Mouse (Mus musculus) forebrain, embryonic 16.5 days (tissue): ENCODE measurements around the gene Tfb2m. TPM values are rescaled to one million over a fixed set of nuclear protein-coding genes. Genes with fewer than 3 reads are reported as not detected.

ENCODE experiments used
- ATAC-seq: fragments of 200-750 bp; cut with Nextera tagmentation; 2 replicates; pipeline ENCODE4 v1.8.0; 2017; ENCODE audit warnings: mild to moderate bottlenecking, moderate library complexity
- H3K27ac ChIP-seq: fragments of 300-500 bp; sonication (generic); 2 replicates; pipeline ENCODE4 v1.5.1; 2014; ENCODE audit warnings: low read length, control low read depth
- H3K27me3 ChIP-seq: fragments of 300-500 bp; sonication (generic); replicated peaks from 2 replicates; pipeline ENCODE4 v1.6.1; 2014; ENCODE audit warnings: low read length; ENCODE audit not compliant: control insufficient read depth, insufficient read depth
- H3K36me3 ChIP-seq: fragments of 300-500 bp; sonication (generic); 2 replicates; pipeline ENCODE4 v1.6.1; 2014; ENCODE audit not compliant: control insufficient read depth, insufficient read depth
- H3K4me1 ChIP-seq: fragments of 300-500 bp; sonication (generic); replicated peaks from 2 replicates; pipeline ENCODE4 v1.6.1; 2014; ENCODE audit warnings: low read length; ENCODE audit not compliant: control insufficient read depth, insufficient read depth
- H3K4me2 ChIP-seq: fragments of 300-500 bp; sonication (generic); 2 replicates; pipeline ENCODE4 v1.6.1; 2014; ENCODE audit warnings: mild to moderate bottlenecking, low read length, control low read depth
- H3K4me3 ChIP-seq: fragments of 300-500 bp; sonication (generic); replicated peaks from 2 replicates; pipeline ENCODE4 v1.5.1; 2014; ENCODE audit warnings: mild to moderate bottlenecking, low read length, control low read depth
- H3K9ac ChIP-seq: fragments of 300-500 bp; sonication (generic); replicated peaks from 2 replicates; pipeline ENCODE4 v1.6.1; 2014; ENCODE audit warnings: low read depth, low read length, control low read depth
- H3K9me3 ChIP-seq: fragments of 300-500 bp; sonication (generic); 2 replicates; pipeline ENCODE4 v1.6.1; 2016; ENCODE audit warnings: low read length; ENCODE audit not compliant: control insufficient read depth
- WGBS: fragments of 180-500 bp; shearing (Covaris S2); extraction: QIAGEN DNeasy Blood & Tissue Kit; methylation state at CpG from one replicate; pipeline ENCODE4 v1.1.7; 2014; 5-methylcytosine and 5-hydroxymethylcytosine counted together
- polyA plus RNA-seq: library from polyadenylated mRNA; unstranded; fragments of >200 nt; fragmentation: Nextera tagmentation; extraction: Ambion mirVana; gene quantifications from 2 replicates; pipeline ENCODE4 v1.2.1, GENCODE M21; 2015

The Tfb2m gene
- polyA plus RNA-seq, 1 experiment from 2014 or later: 45.5 TPM

- ATAC-seq: peak; percentile 90
- peaks cover 11% of the 10 kb centered on the region for H3K4me1 ChIP-seq
- WGBS: 7% methylated on average over 39 of the region's 39 CpGs
- H3K4me2 ChIP-seq: peak within 1 kb of the TSS; percentile 96
- H3K4me3 ChIP-seq: peak within 1 kb of the TSS; percentile 85
- no peaks in the 10 kb centered on the region for H3K27me3 ChIP-seq
- H3K27ac ChIP-seq: peak within 1 kb of the TSS; percentile 23; the same call in 1 of the 2 replicates
- H3K9me3 ChIP-seq: no peaks in the 10 kb centered on the region
- peak within 1 kb of the TSS; percentile 79 for H3K9ac ChIP-seq
- H3K36me3 ChIP-seq: no peaks in the 10 kb centered on the region
These were observed 28.2 kb downstream of the Tfb2m start, which contains the start of gene Smyd3 for GRCm38 (mm10) chr1:179517713-179518465. Gene Smyd3 (minus strand): TSS chr1:179518041.

- H3K4me1 ChIP-seq: peaks cover 11% of the 10 kb centered on the region
- peak overlapping the region; percentile 23; the same call in 1 of the 2 replicates for H3K27ac ChIP-seq
These were observed 28.9 kb downstream of the Tfb2m start for GRCm38 (mm10) chr1:179516941-179517712.

GRCm38 (mm10) chr1:179511895-179512294 is 34.2 kb downstream of the Tfb2m start:
- Histone ChIP-seq H3K27me3 (no peaks in the 10 kb centered on the region), H3K4me2 (no peak overlapping the region), H3K27ac (no peak overlapping the region), H3K9ac (no peak overlapping the region), H3K4me1 (peaks cover 9% of the 10 kb centered on the region), H3K9me3 (no peaks in the 10 kb centered on the region), H3K4me3 (no peak overlapping the region), H3K36me3 (no peaks in the 10 kb centered on the region)
- peak; percentile 51; the same call in 1 of the 2 replicates for ATAC-seq
- 71% methylated on average over 7 of the region's 7 CpGs for WGBS

More at GRCm38 (mm10) chr1:179516941-179517712, 28.9 kb downstream of the Tfb2m start:
- peak overlapping the region; percentile 79 for H3K9ac ChIP-seq
- no peaks in the 10 kb centered on the region for H3K9me3 ChIP-seq
- peak overlapping the region; percentile 96 for H3K4me2 ChIP-seq
- under 1% methylated on average over 21 of the region's 21 CpGs for WGBS
- no peaks in the 10 kb centered on the region for H3K27me3 ChIP-seq
- peak; percentile 70 for ATAC-seq
- H3K36me3 ChIP-seq: no peaks in the 10 kb centered on the region
- H3K4me3 ChIP-seq: peak overlapping the region; percentile 85

- Histone ChIP-seq H3K9ac (no peak overlapping the region), H3K36me3 (no peaks in the 10 kb centered on the region), H3K27me3 (no peaks in the 10 kb centered on the region), H3K4me1 (peaks cover 3% of the 10 kb centered on the region; the same call in 1 of the 2 replicates), H3K4me3 (no peak overlapping the region), H3K4me2 (no peak overlapping the region), H3K9me3 (no peaks in the 10 kb centered on the region), H3K27ac (no peak overlapping the region)
- no peak for ATAC-seq
- 77% methylated on average over 12 of the region's 13 CpGs for WGBS
These were observed 35.3 kb downstream of the Tfb2m start for GRCm38 (mm10) chr1:179510546-179511340.

GRCm38 (mm10) chr1:179506530-179507315 is 39.3 kb downstream of the Tfb2m start:
- Histone ChIP-seq H3K9me3 (no peaks in the 10 kb centered on the region), H3K4me2 (no peak overlapping the region), H3K36me3 (no peaks in the 10 kb centered on the region), H3K27ac (no peak overlapping the region), H3K27me3 (no peaks in the 10 kb centered on the region), H3K4me1 (peaks cover 2% of the 10 kb centered on the region; the same call in 1 of the 2 replicates), H3K4me3 (no peak overlapping the region), H3K9ac (no peak overlapping the region)
- 67% methylated on average over 9 of the region's 9 CpGs for whole genome bisulfite sequencing
- ATAC-seq: no peak

GRCm38 (mm10) chr1:179502565-179502964 is 43.5 kb downstream of the Tfb2m start:
- no peaks in the 10 kb centered on the region for H3K4me1 ChIP-seq
- H3K9ac ChIP-seq: no peak overlapping the region
- no peak overlapping the region for H3K4me2 ChIP-seq
- H3K27ac ChIP-seq: no peak overlapping the region
- WGBS: 16% methylated on average over 3 of the region's 3 CpGs
- no peaks in the 10 kb centered on the region for H3K27me3 ChIP-seq
- H3K36me3 ChIP-seq: no peaks in the 10 kb centered on the region
- ATAC-seq: no peak
- H3K9me3 ChIP-seq: no peaks in the 10 kb centered on the region
- H3K4me3 ChIP-seq: no peak overlapping the region

GRCm38 (mm10) chr1:179499257-179499656 is 46.8 kb downstream of the Tfb2m start:
- H3K4me1 ChIP-seq: no peaks in the 10 kb centered on the region
- no peaks in the 10 kb centered on the region for H3K36me3 ChIP-seq
- H3K4me3 ChIP-seq: no peak overlapping the region
- H3K4me2 ChIP-seq: no peak overlapping the region
- H3K27ac ChIP-seq: no peak overlapping the region
- H3K27me3 ChIP-seq: no peaks in the 10 kb centered on the region
- 81% methylated on average over 3 of the region's 3 CpGs for WGBS
- H3K9ac ChIP-seq: no peak overlapping the region
- no peak for ATAC-seq
- no peaks in the 10 kb centered on the region for H3K9me3 ChIP-seq

- WGBS: 90% methylated on average over 5 of the region's 5 CpGs
- no peak for ATAC-seq
These were observed 53.2 kb downstream of the Tfb2m start for GRCm38 (mm10) chr1:179492908-179493307.

More at GRCm38 (mm10) chr1:179492908-179493307, 53.2 kb downstream of the Tfb2m start:
- no peak overlapping the region for H3K27ac ChIP-seq
- no peaks in the 10 kb centered on the region for H3K27me3 ChIP-seq
- no peak overlapping the region for H3K9ac ChIP-seq
- no peak overlapping the region for H3K4me2 ChIP-seq
- H3K4me3 ChIP-seq: no peak overlapping the region
- H3K36me3 ChIP-seq: no peaks in the 10 kb centered on the region
- H3K9me3 ChIP-seq: no peaks in the 10 kb centered on the region
- H3K4me1 ChIP-seq: no peaks in the 10 kb centered on the region
